ENCODE assay signal across 8 mouse cellular contexts in the genomic region with DNA sequence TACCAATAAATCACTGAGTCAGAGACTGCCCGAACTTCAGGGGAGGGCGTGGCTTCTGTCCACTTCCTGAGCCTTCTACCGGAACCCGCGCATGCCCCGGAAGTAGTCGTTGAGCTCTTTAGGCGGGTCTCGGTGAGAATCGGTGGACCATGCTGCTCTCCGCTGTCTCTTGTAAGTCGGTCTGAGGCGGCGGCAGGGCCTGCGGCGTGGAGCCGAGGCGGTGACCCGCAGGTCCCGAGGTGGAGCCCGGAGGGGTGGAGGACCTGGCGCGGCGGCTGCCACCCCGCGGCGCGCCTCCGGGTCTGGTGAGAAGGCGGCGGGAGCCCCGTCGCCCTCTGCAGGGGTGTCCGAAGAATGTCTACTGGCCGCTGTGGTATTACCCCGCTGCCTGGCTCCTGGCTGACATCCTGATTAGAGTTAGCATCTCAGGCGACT. TPM values are rescaled to one million over a fixed set of nuclear protein-coding genes. Genes with fewer than 3 reads are reported as not detected.
DNase-seq lines count a peak whose midpoint lies in the region; ATAC-seq lines count a peak whose summit lies in the region.

No protein-coding gene starts in this region.

- peak overlapping the region; percentile 90 for H3K4me3 ChIP-seq in hindbrain, embryonic 14.5 days (replicated peaks; ENCODE audit: low read length)

- peak; percentile 93 for DNase-seq in R1 (ENCODE audit: low read depth, low spot score)
- DNase-seq in cerebellum, postnatal 25 days = peak; percentile 85 to 87
- DNase-seq in frontal cortex, postnatal 25 days (ENCODE audit: low spot score in 2 of 2) = peak; percentile 56 to 70
- peak; percentile 84 for DNase-seq in hindbrain, embryonic 14.5 days (ENCODE audit: low spot score)
- peak; percentile 74 to 78 for DNase-seq in layer of hippocampus, postnatal 36 days
- peak; percentile 89 for DNase-seq in lung, postnatal 25 days (ENCODE audit: low spot score)
- DNase-seq in retina, adult 2 months (ENCODE audit: low read depth, low spot score) = peak; percentile 80
- peak; percentile 83 for DNase-seq in thymus, postnatal 25 days

- peak overlapping the region; percentile 85 for H3K9ac ChIP-seq in hindbrain, embryonic 14.5 days

- no peaks in the 10 kb centered on the region for H3K27me3 ChIP-seq in hindbrain, embryonic 14.5 days (ENCODE audit: control insufficient read depth, insufficient read depth, low read length)

- peaks cover 32% of the 10 kb centered on the region for H3K36me3 ChIP-seq in hindbrain, embryonic 14.5 days (replicated peaks; ENCODE audit: control insufficient read depth, insufficient read depth)

- peak; percentile 99 for ATAC-seq in hindbrain, embryonic 14.5 days (ENCODE audit: low FRiP score)

- H3K9me3 ChIP-seq in hindbrain, embryonic 14.5 days (ENCODE audit: control insufficient read depth, low read length) = no peaks in the 10 kb centered on the region

- H3K4me2 ChIP-seq in hindbrain, embryonic 14.5 days (replicated peaks) = peak overlapping the region; percentile 68

- under 1% methylated on average over 37 of the region's 37 CpGs for WGBS in hindbrain, embryonic 14.5 days

- H3K4me1 ChIP-seq in hindbrain, embryonic 14.5 days (replicated peaks; ENCODE audit: control insufficient read depth, insufficient read depth, low read length) = peaks cover 10% of the 10 kb centered on the region

- H3K27ac ChIP-seq in hindbrain, embryonic 14.5 days = peak overlapping the region; percentile 86

RNA-seq across cellular contexts. Expression of a gene that starts 17.1 kb away (rescaled TPM):
- 182 and 214 TPM in 2 replicates for polyA plus RNA-seq in hindbrain, embryonic 14.5 days (2014; fragmentation: Nextera tagmentation; extraction: Ambion mirVana)
- 100 to 1,000 TPM; 101 to 104 TPM for total RNA-seq in layer of hippocampus, postnatal 36 days (2021)

Comparison
In these comparisons a context has a peak if more than half of its experiments do, and no peak if none do; other contexts are left out.
1. Peak in every context shown above with its lines: DNase-seq, ATAC-seq, H3K4me3 ChIP-seq and H3K27ac ChIP-seq.